Mouse (Mus musculus) heart, embryonic 14.5 days (tissue): ENCODE measurements around the gene Pi4k2a. TPM values are rescaled to one million over a fixed set of nuclear protein-coding genes. Genes with fewer than 3 reads are reported as not detected.

ENCODE experiments used
- ATAC-seq: fragments of 200-750 bp; cut with Nextera tagmentation; 2 replicates; pipeline ENCODE4 v1.8.0; 2017; ENCODE audit warnings: low read depth, moderate TSS enrichment; ENCODE audit not compliant: insufficient number of reproducible peaks, insufficient read depth, low FRiP score
- H3K27ac ChIP-seq, 2 experiments: fragments of 200-500 bp in 1 of 2; fragments of 300-500 bp in 1 of 2; sonication (generic) in 1 of 2; replicated peaks in 1 of 2; 2 replicates each; pipeline ENCODE4 v1.5.1; 2012 to 2014; ENCODE audit warnings: low read depth in 2 of 2, low read length in 2 of 2, control low read depth in 1 of 2, mild to moderate bottlenecking in 1 of 2, mixed read lengths in 1 of 2; ENCODE audit not compliant: control insufficient read depth in 1 of 2, insufficient read depth in 1 of 2
- H3K27me3 ChIP-seq: fragments of 300-500 bp; sonication (generic); 2 replicates; pipeline ENCODE4 v1.6.1; 2014; ENCODE audit warnings: mild to moderate bottlenecking, low read length, control low read depth; ENCODE audit not compliant: control insufficient read depth, insufficient read depth
- H3K36me3 ChIP-seq: fragments of 300-500 bp; sonication (generic); 2 replicates; pipeline ENCODE4 v1.6.1; 2014; ENCODE audit warnings: mild to moderate bottlenecking, control low read depth, low read length, mixed read lengths; ENCODE audit not compliant: control insufficient read depth, insufficient read depth
- H3K4me1 ChIP-seq, 2 experiments: fragments of 200-500 bp in 1 of 2; fragments of 300-500 bp in 1 of 2; sonication (generic) in 1 of 2; 2 replicates each; pipeline ENCODE4 v1.6.1; 2012 to 2014; ENCODE audit warnings: low read length in 2 of 2, control low read depth in 1 of 2, mixed read lengths in 1 of 2; ENCODE audit not compliant: control insufficient read depth in 2 of 2, insufficient read depth in 2 of 2
- H3K4me2 ChIP-seq: fragments of 300-500 bp; sonication (generic); 2 replicates; pipeline ENCODE4 v1.6.1; 2014; ENCODE audit warnings: mild to moderate bottlenecking, low read length
- H3K4me3 ChIP-seq, 2 experiments: fragments of 200-500 bp in 1 of 2; fragments of 300-500 bp in 1 of 2; sonication (generic) in 1 of 2; 2 replicates each; pipeline ENCODE4 v1.5.1; 2012 to 2014; ENCODE audit warnings: low read length in 2 of 2, mild to moderate bottlenecking in 2 of 2, control low read depth in 1 of 2, low read depth in 1 of 2, moderate library complexity in 1 of 2; ENCODE audit not compliant: control insufficient read depth in 1 of 2, insufficient read depth in 1 of 2
- H3K9ac ChIP-seq: fragments of 300-500 bp; sonication (generic); 2 replicates; pipeline ENCODE4 v1.6.1; 2014; ENCODE audit warnings: mild to moderate bottlenecking, low read length
- H3K9me3 ChIP-seq: fragments of 300-500 bp; sonication (generic); 2 replicates; pipeline ENCODE4 v1.6.1; 2016; ENCODE audit warnings: low read length, control low read depth; ENCODE audit not compliant: control insufficient read depth
- WGBS: fragments of 180-500 bp; shearing (Covaris S2); extraction: QIAGEN DNeasy Blood & Tissue Kit; methylation state at CpG from one replicate; pipeline ENCODE4 v1.1.7; 2014; 5-methylcytosine and 5-hydroxymethylcytosine counted together
- polyA plus RNA-seq: library from polyadenylated mRNA; unstranded; fragments of >200 nt; fragmentation: Nextera tagmentation; extraction: Ambion mirVana; gene quantifications from 2 replicates; pipeline ENCODE4 v1.2.1, GENCODE M21; 2014

Pi4k2a gene
- polyA plus RNA-seq, 1 experiment from 2014 or later: 20.2 TPM

GRCm38 (mm10) chr19:42135070-42135469 is 44.8 kb downstream of the Pi4k2a start:
- no peak overlapping the region for H3K27ac ChIP-seq
- no peak overlapping the region for H3K4me2 ChIP-seq
- H3K4me3 ChIP-seq: no peak overlapping the region
- H3K9me3 ChIP-seq: no peaks in the 10 kb centered on the region
- no peak for ATAC-seq
- no peaks in the 10 kb centered on the region for H3K36me3 ChIP-seq
- no peaks in the 10 kb centered on the region for H3K27me3 ChIP-seq
- peaks cover 2% of the 10 kb centered on the region in 2 experiments for H3K4me1 ChIP-seq
- no peak overlapping the region for H3K9ac ChIP-seq

DNA sequence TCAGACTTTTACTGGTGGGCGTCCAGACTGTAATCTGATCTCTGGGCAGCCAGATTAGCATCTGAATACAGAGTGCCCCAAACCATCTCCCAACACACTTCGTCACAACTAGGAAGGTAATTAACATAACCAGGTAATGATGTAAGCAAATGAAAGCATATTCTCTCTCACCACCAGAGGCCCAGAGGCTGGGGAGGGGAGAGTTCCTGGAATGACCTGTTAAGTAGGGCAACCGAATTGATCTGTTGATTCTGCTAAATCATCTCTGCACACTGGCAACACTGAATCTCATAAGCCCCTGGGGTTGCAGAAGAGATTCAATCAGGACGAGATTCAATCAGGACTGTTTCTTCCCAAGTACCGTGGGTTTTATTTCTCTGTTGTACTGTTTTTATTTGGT is 45.9 kb downstream of the Pi4k2a start:
- no peaks in the 10 kb centered on the region for H3K36me3 ChIP-seq
- H3K27ac ChIP-seq: no peak overlapping the region
- no peak overlapping the region for H3K4me3 ChIP-seq
- WGBS: 46% methylated on average over 5 of the region's 5 CpGs
- H3K27me3 ChIP-seq: no peaks in the 10 kb centered on the region
- no peak overlapping the region for H3K4me2 ChIP-seq
- H3K9me3 ChIP-seq: no peaks in the 10 kb centered on the region
- no peak for ATAC-seq
- H3K9ac ChIP-seq: no peak overlapping the region
- no peaks in the 10 kb centered on the region for H3K4me1 ChIP-seq

GRCm38 (mm10) chr19:42137167-42137672 is 47.0 kb downstream of the Pi4k2a start:
- H3K9me3 ChIP-seq: no peaks in the 10 kb centered on the region
- no peak overlapping the region for H3K4me2 ChIP-seq
- H3K4me3 ChIP-seq: no peak overlapping the region
- no peaks in the 10 kb centered on the region for H3K4me1 ChIP-seq
- H3K27me3 ChIP-seq: no peaks in the 10 kb centered on the region
- H3K9ac ChIP-seq: no peak overlapping the region
- ATAC-seq: no peak
- WGBS: 85% methylated on average over 4 of the region's 4 CpGs
- H3K27ac ChIP-seq: no peak overlapping the region
- no peaks in the 10 kb centered on the region for H3K36me3 ChIP-seq

DNA sequence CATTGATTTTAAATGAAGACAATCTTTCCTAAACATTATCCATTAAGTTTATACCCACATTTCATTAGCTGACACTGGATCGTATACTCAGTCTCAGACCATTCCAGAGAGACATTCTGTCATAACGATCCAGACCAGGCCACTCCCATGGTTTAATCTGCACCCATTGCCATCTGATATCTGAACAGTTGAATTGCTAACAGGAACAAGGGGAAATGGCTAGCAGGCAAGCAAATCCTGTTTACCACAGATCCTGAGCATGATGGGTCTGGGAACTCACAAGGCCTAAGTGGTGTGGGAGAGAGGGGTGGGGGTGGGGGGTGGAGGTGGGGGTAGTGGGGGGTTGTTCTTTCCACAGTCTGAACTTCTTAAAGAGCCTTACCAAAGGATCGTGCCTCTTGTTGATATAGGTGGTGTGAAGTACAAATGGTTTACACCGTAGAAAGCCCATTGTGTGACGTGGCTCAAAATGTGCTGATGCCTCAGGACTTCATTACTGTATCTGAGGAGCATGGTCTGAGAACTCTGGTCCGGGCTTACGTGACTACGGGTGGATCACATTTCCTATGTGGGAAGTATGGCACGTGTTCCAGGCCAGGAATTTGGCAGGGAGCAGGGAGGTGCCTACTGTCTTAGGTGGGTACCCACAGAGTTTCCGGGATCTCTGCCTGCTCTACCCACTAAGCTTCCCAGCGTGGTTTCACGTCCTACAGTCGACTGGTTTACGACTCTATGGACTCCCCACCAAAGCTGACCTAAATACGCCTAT is 48.4 kb downstream of the Pi4k2a start:
- WGBS: 76% methylated on average over 15 of the region's 15 CpGs
- no peak overlapping the region for H3K4me3 ChIP-seq
- no peak overlapping the region for H3K9ac ChIP-seq
- ATAC-seq: no peak
- no peak overlapping the region for H3K27ac ChIP-seq
- no peaks in the 10 kb centered on the region for H3K9me3 ChIP-seq
- no peaks in the 10 kb centered on the region for H3K4me1 ChIP-seq
- no peak overlapping the region for H3K4me2 ChIP-seq
- H3K36me3 ChIP-seq: no peaks in the 10 kb centered on the region
- H3K27me3 ChIP-seq: no peaks in the 10 kb centered on the region

DNA sequence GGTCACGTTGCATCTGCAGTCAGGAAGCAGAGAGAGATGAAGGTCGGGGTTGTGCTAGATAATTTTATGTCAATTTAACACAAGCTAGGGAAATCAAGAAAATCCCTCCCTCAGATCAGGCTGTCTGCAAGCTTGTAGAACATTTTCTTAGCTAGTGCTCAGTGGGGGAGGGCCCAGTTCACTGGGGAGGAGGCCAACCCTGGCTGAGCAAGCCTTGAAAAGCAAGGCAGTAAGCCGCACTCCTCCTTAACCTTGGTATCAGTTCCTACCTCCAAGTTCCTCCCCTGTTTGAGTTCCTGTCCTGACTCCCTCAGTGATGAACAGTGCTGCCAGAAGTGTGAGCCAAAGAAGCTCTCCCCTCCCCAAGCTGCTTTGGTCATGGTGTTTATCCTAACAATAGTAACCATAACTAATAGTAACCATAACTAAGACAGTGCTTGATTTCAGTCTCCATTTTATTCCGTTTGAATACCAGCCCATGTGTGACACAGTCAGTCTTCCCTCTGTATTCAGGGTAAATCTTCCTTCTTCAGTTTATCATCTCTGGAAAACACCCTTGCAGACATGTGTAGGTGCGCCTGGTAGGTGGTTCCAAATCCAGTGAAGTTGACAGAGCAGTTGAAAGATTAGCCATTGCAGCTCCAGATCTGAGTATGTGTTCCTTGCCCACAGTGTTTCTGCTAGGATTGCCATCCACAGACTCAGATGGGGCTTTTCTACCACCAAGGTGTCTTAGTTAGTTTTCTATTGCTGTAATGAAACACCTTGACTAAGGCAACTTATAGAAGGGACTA is 49.7 kb downstream of the Pi4k2a start:
- whole genome bisulfite sequencing: 74% methylated on average over 5 of the region's 5 CpGs
- no peak overlapping the region for H3K4me3 ChIP-seq
- H3K27ac ChIP-seq: no peak overlapping the region

DNA sequence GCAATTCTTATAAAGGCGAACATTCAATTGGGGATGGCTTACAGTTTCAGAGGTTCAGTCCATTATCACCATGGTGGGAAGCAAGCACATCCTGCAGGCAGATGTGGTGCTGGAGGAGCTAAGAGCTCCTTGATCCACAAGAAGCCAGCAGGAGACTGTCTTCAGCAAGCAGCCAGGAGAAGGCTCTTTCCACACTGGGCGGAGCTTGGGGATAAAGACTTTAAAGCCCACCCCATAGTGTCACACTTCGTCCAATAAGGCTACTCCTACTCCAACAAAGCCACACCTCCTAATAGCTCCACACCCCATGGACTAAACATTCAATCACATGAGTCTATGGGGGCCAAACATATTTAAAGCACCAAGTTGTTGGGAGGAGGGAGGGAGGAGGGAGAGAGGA is 51.7 kb downstream of the Pi4k2a start:
- H3K27ac ChIP-seq: no peak overlapping the region
- H3K4me2 ChIP-seq: no peak overlapping the region
- no peak overlapping the region for H3K4me3 ChIP-seq
- whole genome bisulfite sequencing: 64% methylated on average over 3 of the region's 3 CpGs
- no peaks in the 10 kb centered on the region for H3K27me3 ChIP-seq
- H3K9ac ChIP-seq: no peak overlapping the region
- no peaks in the 10 kb centered on the region for H3K36me3 ChIP-seq
- ATAC-seq: no peak
- H3K4me1 ChIP-seq: peaks cover 4 to 6% of the 10 kb centered on the region in 2 experiments; a peak in 2 of 4 replicates
- no peaks in the 10 kb centered on the region for H3K9me3 ChIP-seq

More for the DNA sequence above, 49.7 kb downstream of the Pi4k2a start:
- Histone ChIP-seq H3K4me2 (no peak overlapping the region), H3K4me1 (peaks cover 2 to 3% of the 10 kb centered on the region in 2 experiments; a peak in 2 of 4 replicates), H3K27me3 (no peaks in the 10 kb centered on the region), H3K36me3 (no peaks in the 10 kb centered on the region), H3K9me3 (no peaks in the 10 kb centered on the region), H3K9ac (no peak overlapping the region)
- no peak for ATAC-seq

GRCm38 (mm10) chr19:42142757-42143156 is 52.5 kb downstream of the Pi4k2a start:
- no peak overlapping the region for H3K27ac ChIP-seq
- H3K4me1 ChIP-seq: peaks cover 5 to 7% of the 10 kb centered on the region in 2 experiments; a peak in 2 of 4 replicates
- H3K4me2 ChIP-seq: no peak overlapping the region
- WGBS: 82% methylated on average over 2 of the region's 2 CpGs
- no peak overlapping the region for H3K9ac ChIP-seq
- H3K9me3 ChIP-seq: no peaks in the 10 kb centered on the region
- no peaks in the 10 kb centered on the region for H3K36me3 ChIP-seq
- ATAC-seq: no peak
- no peaks in the 10 kb centered on the region for H3K27me3 ChIP-seq
- no peak overlapping the region for H3K4me3 ChIP-seq
